Comparison of ENCODE assay signal across 9 mouse cellular contexts in the genomic region with DNA sequence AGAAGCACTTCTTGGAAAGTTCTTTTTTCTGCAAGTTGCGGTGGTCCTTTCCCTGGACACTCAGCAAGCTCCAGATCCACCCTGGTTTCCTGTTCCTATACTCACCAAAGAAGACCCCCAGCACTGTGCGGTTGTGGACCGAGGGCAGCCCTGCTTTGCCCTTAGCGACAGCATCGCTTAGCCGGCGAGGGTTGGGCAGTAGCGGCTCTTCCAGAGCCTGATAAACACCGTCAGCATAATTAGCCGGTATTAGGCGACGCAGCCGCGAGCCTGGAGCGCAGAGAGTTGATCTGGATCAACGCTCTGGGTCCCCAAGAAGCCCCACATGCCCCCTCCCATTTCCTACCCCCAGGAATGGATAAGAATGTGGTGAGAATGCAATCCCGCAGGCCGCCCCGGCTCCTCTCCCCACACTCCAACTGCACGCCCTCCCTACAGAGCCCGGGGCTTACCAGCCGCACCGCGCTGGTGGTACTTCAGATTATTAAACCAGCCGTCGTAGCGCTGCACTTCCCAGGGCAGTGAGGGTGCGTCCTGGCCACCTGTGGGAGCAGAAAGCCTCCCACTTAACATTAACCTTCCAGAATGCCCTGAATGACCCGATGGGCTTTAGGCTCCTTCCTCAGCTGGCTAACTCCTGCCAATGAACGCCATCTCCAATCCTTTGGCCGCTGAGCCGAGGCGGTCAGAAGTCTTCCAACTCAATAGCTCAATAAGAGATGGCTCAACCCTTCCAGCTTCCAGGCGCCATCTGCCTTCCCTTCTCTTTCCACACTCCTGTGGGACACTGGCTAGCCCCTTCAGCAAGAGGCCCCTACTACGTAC. TPM values are rescaled to one million over a fixed set of nuclear protein-coding genes. Genes with fewer than 3 reads are reported as not detected.
DNase-seq lines count a peak whose midpoint lies in the region; ATAC-seq and TF ChIP-seq lines count a peak whose summit lies in the region.
"Had no signal": no experiment of that assay in that cellular context is flagged by ENCODE, and none has a peak within 500 bp of the region (broad histone marks: within the 10 kb centered on the region; RNA-seq: fewer than 3 reads in every experiment).

No protein-coding gene starts in this region.

- TF ChIP-seq EP300 in liver, postnatal 0 days (IDR thresholded peaks at IDR 0.05; ENCODE audit: low read depth) = no peak

- H3K36me3 ChIP-seq in kidney, embryonic 14.5 days (ENCODE audit: control insufficient read depth, insufficient read depth, low read length) = no peaks in the 10 kb centered on the region
- H3K36me3 ChIP-seq in forebrain, embryonic 11.5 days (ENCODE audit: control insufficient read depth, insufficient read depth, low read length) = no peaks in the 10 kb centered on the region
- H3K36me3 ChIP-seq in limb, embryonic 13.5 days = no peaks in the 10 kb centered on the region
- no peaks in the 10 kb centered on the region for H3K36me3 ChIP-seq in splenic B cell, adult 2 months (ENCODE audit: control insufficient read depth, insufficient read depth, low read length, poor library complexity, severe bottlenecking)
- no peaks in the 10 kb centered on the region for H3K36me3 ChIP-seq in liver, postnatal 0 days (replicated peaks; ENCODE audit: insufficient read depth, low read length)

- intact Hi-C loops in left cerebral cortex, adult 2 months (cut with DNase I) = no loop called here

- H3K4me1 ChIP-seq in kidney, embryonic 14.5 days (ENCODE audit: control insufficient read depth, insufficient read depth, low read length) = peaks cover 19% of the 10 kb centered on the region
- H3K4me1 ChIP-seq in forebrain, embryonic 11.5 days (replicated peaks; ENCODE audit: control insufficient read depth, insufficient read depth, low read length) = peaks cover 22% of the 10 kb centered on the region
- H3K4me1 ChIP-seq in limb, embryonic 13.5 days = peaks cover 40% of the 10 kb centered on the region
- H3K4me1 ChIP-seq in liver, postnatal 0 days (ENCODE audit: insufficient read depth) = peaks cover 9% of the 10 kb centered on the region

- no peak overlapping the region for H3K27ac ChIP-seq in kidney, embryonic 14.5 days (ENCODE audit: low read depth, low read length)
- no peak overlapping the region for H3K27ac ChIP-seq in forebrain, embryonic 11.5 days (ENCODE audit: low read depth, low read length)
- H3K27ac ChIP-seq in limb, embryonic 13.5 days = no peak overlapping the region
- no peak overlapping the region for H3K27ac ChIP-seq in liver, postnatal 0 days (ENCODE audit: low read depth)
- no peak overlapping the region for H3K27ac ChIP-seq in left cerebral cortex, adult 2 months

- H3K27me3 ChIP-seq in kidney, embryonic 14.5 days (ENCODE audit: control insufficient read depth, insufficient read depth, low read length) = peaks cover 88% of the 10 kb centered on the region
- peaks cover 78% of the 10 kb centered on the region for H3K27me3 ChIP-seq in forebrain, embryonic 11.5 days (ENCODE audit: control insufficient read depth, insufficient read depth, low read length)
- peaks cover 99% of the 10 kb centered on the region for H3K27me3 ChIP-seq in limb, embryonic 13.5 days
- H3K27me3 ChIP-seq in splenic B cell, adult 2 months (ENCODE audit: control insufficient read depth, insufficient read depth, low read length, poor library complexity, severe bottlenecking) = peaks cover 2% of the 10 kb centered on the region; the same call in 1 of the 2 replicates
- H3K27me3 ChIP-seq in liver, postnatal 0 days (ENCODE audit: insufficient read depth, low read length) = peaks cover 83% of the 10 kb centered on the region

- no peak overlapping the region; the same call in 1 of the 2 replicates for H3K4me2 ChIP-seq in kidney, embryonic 14.5 days (replicated peaks; ENCODE audit: low read depth, low read length)
- H3K4me2 ChIP-seq in forebrain, embryonic 11.5 days (ENCODE audit: low read depth, low read length, severe bottlenecking) = peak overlapping the region; percentile 28; the same call in 1 of the 2 replicates
- peak overlapping the region; percentile 43 for H3K4me2 ChIP-seq in limb, embryonic 13.5 days (replicated peaks)
- no peak overlapping the region for H3K4me2 ChIP-seq in liver, postnatal 0 days (ENCODE audit: low read depth, low read length)

- DNase-seq in kidney, postnatal 4 days = no peak
- peak; percentile 70 for DNase-seq in forebrain, embryonic 11.5 days (ENCODE audit: low spot score)
- peak; percentile 4 for DNase-seq in splenic B cell, adult 2 months (ENCODE audit: low read depth, low spot score)
- no peak for DNase-seq in liver, postnatal 0 days
- DNase-seq in adrenal gland, adult 18-20 months (ENCODE audit: low spot score in 2 of 2) = no peak
- no peak for DNase-seq in left cerebral cortex, adult 2 months (ENCODE audit: extremely low spot score in 1 of 2, low spot score in 2 of 2)

- peak overlapping the region; percentile 10 for H3K4me3 ChIP-seq in kidney, embryonic 14.5 days (ENCODE audit: low read length)
- peak overlapping the region; percentile 7; the same call in 1 of the 2 replicates for H3K4me3 ChIP-seq in forebrain, embryonic 11.5 days (ENCODE audit: low read depth, low read length)
- peak overlapping the region; percentile 23 for H3K4me3 ChIP-seq in limb, embryonic 13.5 days
- no peak overlapping the region for H3K4me3 ChIP-seq in liver, postnatal 0 days (ENCODE audit: low read depth, low read length)
- H3K4me3 ChIP-seq in left cerebral cortex, adult 2 months = no peak overlapping the region

- no peaks in the 10 kb centered on the region for H3K9me3 ChIP-seq in kidney, embryonic 14.5 days (ENCODE audit: control insufficient read depth, low read length)
- H3K9me3 ChIP-seq in forebrain, embryonic 11.5 days (ENCODE audit: control insufficient read depth, low read length) = no peaks in the 10 kb centered on the region
- no peaks in the 10 kb centered on the region for H3K9me3 ChIP-seq in limb, embryonic 13.5 days
- H3K9me3 ChIP-seq in liver, postnatal 0 days (ENCODE audit: low read length) = no peaks in the 10 kb centered on the region

- under 1% methylated on average over 35 of the region's 35 CpGs for WGBS in kidney, embryonic 14.5 days
- under 1% methylated on average over 35 of the region's 35 CpGs for WGBS in forebrain, embryonic 11.5 days
- 1% methylated on average over 35 of the region's 35 CpGs for WGBS in limb, embryonic 13.5 days
- WGBS in liver, postnatal 0 days (ENCODE audit: insufficient replicate concordance) = 2% methylated on average over 35 of the region's 35 CpGs

- no peak for TF ChIP-seq CTCF in liver, postnatal 0 days (IDR thresholded peaks at IDR 0.05; ENCODE audit: low read depth)
- no peak for TF ChIP-seq CTCF in left cerebral cortex, adult 2 months (IDR thresholded peaks at IDR 0.05)

- ATAC-seq in kidney, embryonic 14.5 days (ENCODE audit: low FRiP score, low TSS enrichment) = no peak
- no peak for ATAC-seq in forebrain, embryonic 11.5 days (replicated peaks; ENCODE audit: low FRiP score)
- no peak for ATAC-seq in limb, embryonic 13.5 days (ENCODE audit: low FRiP score, low read depth)
- ATAC-seq in liver, postnatal 0 days = no peak

- no peak overlapping the region for H3K9ac ChIP-seq in kidney, embryonic 14.5 days (ENCODE audit: low read depth, low read length)
- H3K9ac ChIP-seq in forebrain, embryonic 11.5 days (ENCODE audit: low read length) = no peak overlapping the region
- H3K9ac ChIP-seq in limb, embryonic 13.5 days = no peak overlapping the region
- H3K9ac ChIP-seq in liver, postnatal 0 days (replicated peaks) = no peak overlapping the region

RNA-seq across cellular contexts. Expression of a gene that starts 0.8 kb away (rescaled TPM):
- polyA plus RNA-seq in kidney, embryonic 14.5 days (2014; fragmentation: Nextera tagmentation; extraction: Ambion mirVana) = 0.05 TPM in 1 of 2 replicates, not detected in the other
- polyA plus RNA-seq in forebrain, embryonic 11.5 days (2014; fragmentation: Nextera tagmentation; extraction: Ambion mirVana) = not detected in 2 replicates
- polyA plus RNA-seq in limb, embryonic 13.5 days (2015; fragmentation: Nextera tagmentation; extraction: Ambion mirVana) = 0.03 and 0.08 TPM in 2 replicates
- 0.02 TPM in 2 replicates for polyA plus RNA-seq in liver, postnatal 0 days (2015; fragmentation: Nextera tagmentation; extraction: Ambion mirVana)
- total RNA-seq in adrenal gland, adult 18-20 months (2021) = under 1 TPM in 1 of 2 experiments, not detected in 1; 0.13 TPM
- not detected for total RNA-seq in left cerebral cortex, adult 2 months (2021)

RNA-seq across cellular contexts. Expression of a gene that starts 1.2 kb away (rescaled TPM):
- polyA plus RNA-seq in kidney, embryonic 14.5 days (2014; fragmentation: Nextera tagmentation; extraction: Ambion mirVana) = 0.22 TPM in 1 of 2 replicates, not detected in the other
- not detected in 2 replicates for polyA plus RNA-seq in forebrain, embryonic 11.5 days (2014; fragmentation: Nextera tagmentation; extraction: Ambion mirVana)
- 0.20 and 0.26 TPM in 2 replicates for polyA plus RNA-seq in limb, embryonic 13.5 days (2015; fragmentation: Nextera tagmentation; extraction: Ambion mirVana)
- polyA plus RNA-seq in liver, postnatal 0 days (2015; fragmentation: Nextera tagmentation; extraction: Ambion mirVana) = not detected in 2 replicates
- total RNA-seq in adrenal gland, adult 18-20 months (2021) = not detected
- total RNA-seq in left cerebral cortex, adult 2 months (2021) = not detected
- total RNA-seq: left cerebral cortex, postnatal 14 days had no signal

RNA-seq across cellular contexts. Expression of a gene that starts 16.0 kb away (rescaled TPM):
- not detected in 2 replicates for polyA plus RNA-seq in kidney, embryonic 14.5 days (2014; fragmentation: Nextera tagmentation; extraction: Ambion mirVana)
- not detected in 2 replicates for polyA plus RNA-seq in forebrain, embryonic 11.5 days (2014; fragmentation: Nextera tagmentation; extraction: Ambion mirVana)
- polyA plus RNA-seq in limb, embryonic 13.5 days (2015; fragmentation: Nextera tagmentation; extraction: Ambion mirVana) = 1.7 and 3.5 TPM in 2 replicates
- polyA plus RNA-seq in liver, postnatal 0 days (2015; fragmentation: Nextera tagmentation; extraction: Ambion mirVana) = not detected in 2 replicates
- total RNA-seq in adrenal gland, adult 18-20 months (2021) = not detected
- total RNA-seq in left cerebral cortex, adult 2 months (2021) = not detected
- total RNA-seq: left cerebral cortex, postnatal 14 days had no signal

RNA-seq across cellular contexts. Expression of a gene that starts 18.0 kb away (rescaled TPM):
- not detected in 2 replicates for polyA plus RNA-seq in kidney, embryonic 14.5 days (2014; fragmentation: Nextera tagmentation; extraction: Ambion mirVana)
- polyA plus RNA-seq in forebrain, embryonic 11.5 days (2014; fragmentation: Nextera tagmentation; extraction: Ambion mirVana) = 0.05 TPM in 1 of 2 replicates, not detected in the other
- polyA plus RNA-seq in limb, embryonic 13.5 days (2015; fragmentation: Nextera tagmentation; extraction: Ambion mirVana) = 0.74 and 0.87 TPM in 2 replicates
- not detected in 2 replicates for polyA plus RNA-seq in liver, postnatal 0 days (2015; fragmentation: Nextera tagmentation; extraction: Ambion mirVana)
- total RNA-seq in adrenal gland, adult 18-20 months (2021) = under 1 TPM in 1 of 2 experiments, not detected in 1; 0.07 TPM
- not detected for total RNA-seq in left cerebral cortex, adult 2 months (2021)

Comparison
In these comparisons a context has a peak if more than half of its experiments do, and no peak if none do; other contexts are left out.
1. H3K4me2 ChIP-seq: peak in forebrain, embryonic 11.5 days (single experiment) and limb, embryonic 13.5 days (single experiment); none in kidney, embryonic 14.5 days (single experiment) and liver, postnatal 0 days (single experiment).
2. H3K4me3 ChIP-seq: peak in kidney, embryonic 14.5 days (single experiment), forebrain, embryonic 11.5 days (single experiment) and limb, embryonic 13.5 days (single experiment); none in liver, postnatal 0 days (single experiment) and left cerebral cortex, adult 2 months (single experiment).
3. DNase-seq: peak in forebrain, embryonic 11.5 days (single experiment) and splenic B cell, adult 2 months (single experiment); none in kidney, postnatal 4 days (0 of 2), liver, postnatal 0 days (single experiment), adrenal gland, adult 18-20 months (0 of 2) and left cerebral cortex, adult 2 months (0 of 2).